Mouse (Mus musculus) lung, postnatal 0 days (tissue): Measurements from ENCODE around the gene Lrrfip2. TPM values are rescaled to one million over a fixed set of nuclear protein-coding genes. Genes with fewer than 3 reads are reported as not detected.

Source experiments
- ATAC-seq: fragments of 200-750 bp; cut with Nextera tagmentation; 2 replicates; pipeline ENCODE4 v1.8.0; 2017; ENCODE audit warnings: moderate library complexity
- DNase-seq: peaks from one replicate; pipeline ENCODE4 v3.0.0-alpha.2; 2016; ENCODE audit warnings: low spot score
- H3K27ac ChIP-seq: fragments of 300-500 bp; sonication (generic); 2 replicates; pipeline ENCODE4 v1.5.1; 2014; ENCODE audit warnings: antibody characterized with exemption, mild to moderate bottlenecking, low read length, mixed read lengths
- H3K27me3 ChIP-seq: fragments of 300-500 bp; sonication (generic); replicated peaks from 2 replicates; pipeline ENCODE4 v1.6.1; 2014; ENCODE audit warnings: low read length, mixed read lengths; ENCODE audit not compliant: insufficient read depth
- H3K36me3 ChIP-seq: fragments of 300-500 bp; sonication (generic); 2 replicates; pipeline ENCODE4 v1.6.1; 2014; ENCODE audit warnings: low read length, mixed read lengths; ENCODE audit not compliant: insufficient read depth
- H3K4me1 ChIP-seq: fragments of 300-500 bp; sonication (generic); 2 replicates; pipeline ENCODE4 v1.6.1; 2014; ENCODE audit warnings: antibody characterized with exemption, low read depth, low read length, mixed read lengths; ENCODE audit not compliant: insufficient read depth
- H3K4me2 ChIP-seq: fragments of 300-500 bp; sonication (generic); replicated peaks from 2 replicates; pipeline ENCODE4 v1.6.1; 2014; ENCODE audit warnings: low read depth, mild to moderate bottlenecking, low read length, moderate library complexity, mixed read lengths
- H3K4me3 ChIP-seq: fragments of 300-500 bp; sonication (generic); 2 replicates; pipeline ENCODE4 v1.5.1; 2014; ENCODE audit warnings: low read depth, low read length
- H3K9ac ChIP-seq: fragments of 300-500 bp; sonication (generic); replicated peaks from 2 replicates; pipeline ENCODE4 v1.6.1; 2014; ENCODE audit warnings: low read depth, mild to moderate bottlenecking
- H3K9me3 ChIP-seq: fragments of 300-500 bp; sonication (generic); 2 replicates; pipeline ENCODE4 v1.6.1; 2016; ENCODE audit warnings: low read length, mixed read lengths
- CTCF ChIP-seq: IDR thresholded peaks from 2 replicates; pipeline ENCODE4 v1.5.1; 2016; ENCODE audit warnings: antibody characterized with exemption, mild to moderate bottlenecking
- EP300 ChIP-seq: IDR thresholded peaks from 2 replicates; pipeline ENCODE4 v1.6.1; 2016; ENCODE audit warnings: antibody characterized with exemption, mild to moderate bottlenecking, control low read depth
- WGBS: fragments of 180-500 bp; shearing (Covaris S2); extraction: QIAGEN DNeasy Blood & Tissue Kit; methylation state at CpG from one replicate; pipeline ENCODE4 v1.1.7; 2014; 5-methylcytosine and 5-hydroxymethylcytosine counted together
- polyA plus RNA-seq: library from polyadenylated mRNA; unstranded; fragments of >200 nt; fragmentation: Nextera tagmentation; extraction: Ambion mirVana; gene quantifications from 2 replicates; pipeline ENCODE4 v1.2.1, GENCODE M21; 2015

Lrrfip2 gene
- polyA plus RNA-seq, 1 experiment from 2014 or later = 54.2 TPM

- Histone ChIP-seq H3K36me3 (peaks cover 43% of the 10 kb centered on the region), H3K9ac (no peak overlapping the region), H3K4me2 (no peak overlapping the region), H3K27me3 (no peaks in the 10 kb centered on the region), H3K4me3 (no peak overlapping the region), H3K4me1 (no peaks in the 10 kb centered on the region), H3K9me3 (no peaks in the 10 kb centered on the region), H3K27ac (no peak overlapping the region)
- DNase-seq = no peak
- ATAC-seq = no peak
- WGBS = 90% methylated on average over 1 of the region's 1 CpGs
- no peak for TF ChIP-seq CTCF
- no peak for TF ChIP-seq EP300
These were observed 104.2 kb downstream of the Lrrfip2 start for GRCm38 (mm10) chr9:111221580-111221979.

GRCm38 (mm10) chr9:111223406-111223805 lies 106.0 kb downstream of the Lrrfip2 start:
- no peaks in the 10 kb centered on the region for H3K9me3 ChIP-seq
- no peak overlapping the region for H3K4me3 ChIP-seq
- no peak overlapping the region for H3K9ac ChIP-seq
- no peaks in the 10 kb centered on the region for H3K27me3 ChIP-seq
- peaks cover 47% of the 10 kb centered on the region for H3K36me3 ChIP-seq
- no peak overlapping the region for H3K27ac ChIP-seq
- no peak for ATAC-seq
- H3K4me1 ChIP-seq = no peaks in the 10 kb centered on the region
- TF ChIP-seq EP300 (no peak), CTCF (no peak)
- H3K4me2 ChIP-seq = no peak overlapping the region
- 96% methylated on average over 5 of the region's 5 CpGs for WGBS
- no peak for DNase-seq

GRCm38 (mm10) chr9:111228446-111228845 lies 111.1 kb downstream of the Lrrfip2 start:
- 75% methylated on average over 5 of the region's 5 CpGs for WGBS
- no peak for TF ChIP-seq CTCF
- TF ChIP-seq EP300 = no peak
- no peak for ATAC-seq
- Histone ChIP-seq H3K9ac (no peak overlapping the region), H3K4me2 (no peak overlapping the region), H3K27ac (no peak overlapping the region), H3K27me3 (no peaks in the 10 kb centered on the region), H3K4me1 (no peaks in the 10 kb centered on the region), H3K4me3 (no peak overlapping the region), H3K36me3 (peaks cover 48% of the 10 kb centered on the region), H3K9me3 (no peaks in the 10 kb centered on the region)
- DNase-seq = no peak

GRCm38 (mm10) chr9:111234701-111235100 lies 117.3 kb downstream of the Lrrfip2 start:
- ATAC-seq (no peak), DNase-seq (no peak)
- TF ChIP-seq EP300 = no peak
- peak; percentile 44 for TF ChIP-seq CTCF
- WGBS = 86% methylated on average over 9 of the region's 9 CpGs
- H3K4me3 ChIP-seq = no peak overlapping the region
- H3K27me3 ChIP-seq = no peaks in the 10 kb centered on the region
- no peaks in the 10 kb centered on the region for H3K9me3 ChIP-seq
- no peaks in the 10 kb centered on the region for H3K4me1 ChIP-seq
- no peak overlapping the region for H3K27ac ChIP-seq
- no peak overlapping the region for H3K4me2 ChIP-seq
- H3K36me3 ChIP-seq = peaks cover 43% of the 10 kb centered on the region
- H3K9ac ChIP-seq = no peak overlapping the region

- no peak for ATAC-seq
- H3K36me3 ChIP-seq = peaks cover 35% of the 10 kb centered on the region; the same call in 1 of the 2 replicates
- TF ChIP-seq CTCF (no peak), EP300 (no peak)
These were observed 120.3 kb downstream of the Lrrfip2 start for GRCm38 (mm10) chr9:111237726-111238125.

GRCm38 (mm10) chr9:111239821-111240220 lies 122.4 kb downstream of the Lrrfip2 start:
- Histone ChIP-seq H3K36me3 (peaks cover 30% of the 10 kb centered on the region; the same call in 1 of the 2 replicates), H3K4me1 (no peaks in the 10 kb centered on the region), H3K9ac (no peak overlapping the region), H3K9me3 (no peaks in the 10 kb centered on the region), H3K4me2 (no peak overlapping the region), H3K27me3 (no peaks in the 10 kb centered on the region), H3K27ac (no peak overlapping the region), H3K4me3 (no peak overlapping the region)
- TF ChIP-seq EP300 = no peak
- no peak for TF ChIP-seq CTCF
- no peak for ATAC-seq
- WGBS = 81% methylated on average over 4 of the region's 4 CpGs
- DNase-seq = no peak

More at GRCm38 (mm10) chr9:111237726-111238125, 120.3 kb downstream of the Lrrfip2 start:
- H3K27me3 ChIP-seq = no peaks in the 10 kb centered on the region
- H3K4me1 ChIP-seq = no peaks in the 10 kb centered on the region
- H3K4me3 ChIP-seq = no peak overlapping the region
- H3K27ac ChIP-seq = no peak overlapping the region
- no peaks in the 10 kb centered on the region for H3K9me3 ChIP-seq
- no peak overlapping the region for H3K9ac ChIP-seq
- H3K4me2 ChIP-seq = no peak overlapping the region
- DNase-seq = no peak

- no peak overlapping the region for H3K9ac ChIP-seq
- no peaks in the 10 kb centered on the region for H3K9me3 ChIP-seq
- no peak overlapping the region for H3K4me3 ChIP-seq
- ATAC-seq = no peak
- DNase-seq = no peak
- no peak overlapping the region for H3K4me2 ChIP-seq
- no peak overlapping the region for H3K27ac ChIP-seq
- WGBS = 87% methylated on average over 6 of the region's 6 CpGs
- H3K36me3 ChIP-seq = peaks cover 24% of the 10 kb centered on the region; the same call in 1 of the 2 replicates
- H3K4me1 ChIP-seq = no peaks in the 10 kb centered on the region
- H3K27me3 ChIP-seq = no peaks in the 10 kb centered on the region
- TF ChIP-seq CTCF (no peak), EP300 (no peak)
These were observed 126.0 kb downstream of the Lrrfip2 start for GRCm38 (mm10) chr9:111243384-111243783.
